Mouse (Mus musculus) hindbrain, embryonic 12.5 days (tissue): ENCODE measurements around the gene Tpcn2. TPM values are rescaled to one million over a fixed set of nuclear protein-coding genes. Genes with fewer than 3 reads are reported as not detected.
A peak's percentile ranks its signal among the peaks of the same experiment; 100 is the strongest.

ENCODE experiments used
- ATAC-seq: fragments of 200-750 bp; cut with Nextera tagmentation; 2 replicates; pipeline ENCODE4 v1.8.0; 2017; ENCODE audit warnings: moderate TSS enrichment; ENCODE audit not compliant: low FRiP score
- H3K27ac ChIP-seq: fragments of 300-500 bp; sonication (generic); 2 replicates; pipeline ENCODE4 v1.5.1; 2016; ENCODE audit warnings: mild to moderate bottlenecking
- H3K27me3 ChIP-seq: fragments of 300-500 bp; sonication (generic); 2 replicates; pipeline ENCODE4 v1.6.1; 2016; ENCODE audit warnings: mild to moderate bottlenecking
- H3K36me3 ChIP-seq: fragments of 300-500 bp; sonication (generic); 2 replicates; pipeline ENCODE4 v1.6.1; 2016; ENCODE audit warnings: mild to moderate bottlenecking
- H3K4me1 ChIP-seq: fragments of 300-500 bp; sonication (generic); 2 replicates; pipeline ENCODE4 v1.6.1; 2016
- H3K4me2 ChIP-seq: fragments of 300-500 bp; sonication (generic); replicated peaks from 2 replicates; pipeline ENCODE4 v1.6.1; 2016; ENCODE audit warnings: mild to moderate bottlenecking
- H3K4me3 ChIP-seq: fragments of 300-500 bp; sonication (generic); 2 replicates; pipeline ENCODE4 v1.5.1; 2016; ENCODE audit warnings: mild to moderate bottlenecking
- H3K9ac ChIP-seq: fragments of 300-500 bp; sonication (generic); 2 replicates; pipeline ENCODE4 v1.6.1; 2016; ENCODE audit warnings: mild to moderate bottlenecking, moderate library complexity
- H3K9me3 ChIP-seq: fragments of 300-500 bp; sonication (generic); replicated peaks from 2 replicates; pipeline ENCODE4 v1.6.1; 2016; ENCODE audit warnings: mild to moderate bottlenecking
- WGBS: fragments of 180-500 bp; shearing (Covaris S2); methylation state at CpG from one replicate; pipeline ENCODE4 v1.1.7; 2016; 5-methylcytosine and 5-hydroxymethylcytosine counted together
- polyA plus RNA-seq: library from polyadenylated mRNA; unstranded; fragments of >200 nt; fragmentation: Nextera tagmentation; extraction: Ambion mirVana; gene quantifications from 2 replicates; pipeline ENCODE4 v1.2.1, GENCODE M21; 2016

Tpcn2 gene
- 6.8 and 7.1 TPM in 2 replicates for polyA plus RNA-seq

DNA sequence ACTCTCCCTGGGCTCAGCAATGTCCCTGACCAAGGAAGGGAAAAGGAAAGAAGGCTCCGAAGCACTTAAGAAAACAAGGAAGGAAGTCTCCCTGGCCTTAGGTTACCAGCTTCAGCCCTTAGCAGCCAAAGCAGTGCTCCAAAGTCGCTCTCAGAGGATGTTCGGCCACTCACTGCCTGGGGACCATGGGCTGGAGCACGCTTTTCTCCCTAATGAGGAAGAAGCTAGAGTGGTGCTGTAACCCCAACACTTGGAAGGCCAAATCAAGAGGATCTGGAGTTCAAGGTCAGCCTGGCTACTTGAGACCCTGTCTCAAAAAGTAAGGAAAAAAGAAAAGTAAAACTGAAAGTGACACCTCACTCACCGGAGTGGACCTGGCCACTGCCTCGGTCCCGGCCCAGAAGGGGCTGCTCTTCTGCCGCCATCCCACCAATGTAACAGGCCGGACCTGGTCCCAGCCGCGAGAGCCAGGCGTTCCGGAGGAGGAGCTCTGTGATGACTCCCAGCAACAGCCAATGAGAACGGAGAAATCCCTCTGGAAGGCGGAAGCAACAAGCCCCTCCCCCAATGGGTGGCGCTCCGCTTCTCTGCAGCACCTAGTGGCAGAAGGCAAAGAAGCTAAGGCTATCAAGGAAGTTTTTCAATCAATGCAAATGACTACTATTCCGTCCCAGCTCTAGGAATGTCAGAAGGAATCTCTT, at the start of gene Tpcn2:
Tpcn2 (minus strand) TSS at position 525 of the 701 bp plus-strand sequence.
- 2% methylated on average over 18 of the region's 18 CpGs for WGBS
- peak; percentile 91 for ATAC-seq

DNA sequence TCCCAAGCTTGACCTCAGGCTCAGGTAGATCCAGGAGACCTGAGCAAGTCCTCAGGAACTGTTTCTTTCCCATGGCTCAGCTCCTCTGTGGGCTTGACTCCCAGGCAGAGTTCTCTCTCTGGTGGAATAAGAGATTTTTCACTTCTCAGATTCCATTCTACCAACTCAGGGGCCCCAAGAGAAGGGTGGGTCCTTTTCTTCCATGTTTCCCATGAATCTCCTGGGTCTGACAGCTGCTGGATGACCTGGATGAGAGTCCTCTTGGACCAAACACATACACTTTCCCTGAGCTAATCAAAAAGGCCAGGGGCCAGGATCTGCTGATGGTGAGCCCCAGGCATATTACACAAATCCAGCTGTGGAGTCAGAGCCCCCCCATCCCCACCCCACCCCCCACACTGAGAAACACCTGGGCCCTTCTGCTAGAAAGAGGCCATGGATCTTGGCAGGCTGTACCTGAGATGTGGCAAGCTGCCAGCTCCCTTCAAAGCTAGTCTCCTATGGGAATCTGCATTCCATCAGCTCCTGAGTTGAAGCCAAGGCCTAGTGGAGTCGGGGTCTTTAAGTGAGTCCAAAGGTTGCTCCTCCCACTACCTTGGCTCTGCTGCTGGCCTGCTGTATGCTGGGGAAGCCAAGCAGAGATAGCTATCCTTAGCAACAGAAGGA, 48.7 kb upstream of the Tpcn2 start:
- H3K9ac ChIP-seq, result no peak overlapping the region
- ATAC-seq, result no peak
- H3K4me3 ChIP-seq, result no peak overlapping the region
- no peaks in the 10 kb centered on the region for H3K4me1 ChIP-seq
- H3K36me3 ChIP-seq, result no peaks in the 10 kb centered on the region
- no peak overlapping the region for H3K27ac ChIP-seq
- no peaks in the 10 kb centered on the region for H3K9me3 ChIP-seq
- no peak overlapping the region for H3K4me2 ChIP-seq
- no peaks in the 10 kb centered on the region for H3K27me3 ChIP-seq
- 70% methylated on average over 1 of the region's 1 CpGs for WGBS

More for the DNA sequence above, at the start of gene Tpcn2:
- H3K4me1 ChIP-seq, result peaks cover 18% of the 10 kb centered on the region
- H3K4me2 ChIP-seq, result peak within 1 kb of the TSS; percentile 58
- no peaks in the 10 kb centered on the region for H3K9me3 ChIP-seq
- H3K9ac ChIP-seq, result peak within 1 kb of the TSS; percentile 44
- peaks cover 14% of the 10 kb centered on the region for H3K36me3 ChIP-seq
- H3K27ac ChIP-seq, result no peak within 1 kb of the TSS
- H3K4me3 ChIP-seq, result peak within 1 kb of the TSS; percentile 43
- H3K27me3 ChIP-seq, result no peaks in the 10 kb centered on the region

DNA sequence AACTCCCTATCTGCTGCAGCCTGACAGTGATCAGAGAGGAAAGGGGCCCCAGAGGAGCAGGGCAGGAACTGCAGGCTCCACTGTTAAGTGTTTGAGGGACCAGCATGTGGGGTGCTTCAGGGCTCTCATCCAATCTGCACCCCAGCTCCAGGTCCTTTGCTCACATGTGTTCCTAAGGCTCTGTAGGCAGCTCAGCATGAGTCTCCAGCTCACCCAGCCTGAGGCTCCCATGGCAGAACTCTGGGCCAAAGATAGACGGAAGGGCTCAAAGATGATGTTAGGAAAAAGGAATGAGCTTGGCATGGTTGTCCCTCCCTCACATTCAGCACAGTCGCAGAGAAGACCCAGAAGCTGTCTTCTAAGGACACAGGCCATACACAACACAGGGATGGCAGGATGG, 46.8 kb upstream of the Tpcn2 start:
- Histone ChIP-seq H3K27ac (no peak overlapping the region), H3K4me3 (no peak overlapping the region), H3K9ac (no peak overlapping the region), H3K4me2 (no peak overlapping the region), H3K27me3 (no peaks in the 10 kb centered on the region), H3K9me3 (no peaks in the 10 kb centered on the region), H3K4me1 (no peaks in the 10 kb centered on the region), H3K36me3 (no peaks in the 10 kb centered on the region)
- WGBS, result 80% methylated on average over 2 of the region's 2 CpGs
- no peak for ATAC-seq

DNA sequence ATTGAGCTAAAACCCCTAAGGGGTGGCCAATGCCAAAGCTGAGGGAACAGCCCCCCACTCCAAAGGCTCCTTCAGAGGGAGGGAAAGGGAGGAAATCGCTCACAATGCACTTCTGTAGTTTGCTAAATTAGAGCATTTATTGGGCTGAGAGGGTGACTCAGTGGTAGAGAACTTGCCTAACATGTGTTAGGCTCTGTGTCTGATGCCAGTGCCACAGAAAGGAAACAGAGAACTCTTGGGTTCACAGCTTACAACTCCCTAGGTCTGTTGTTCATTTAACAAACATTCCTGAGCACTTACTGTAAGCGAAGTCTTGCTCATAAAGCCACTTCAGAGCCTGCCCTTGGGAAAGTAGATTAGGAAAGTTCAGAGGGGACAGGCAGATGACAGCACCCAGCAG, 46.2 kb upstream of the Tpcn2 start:
- 90% methylated on average over 2 of the region's 2 CpGs for WGBS
- Histone ChIP-seq H3K27me3 (no peaks in the 10 kb centered on the region), H3K36me3 (no peaks in the 10 kb centered on the region), H3K4me3 (no peak overlapping the region), H3K4me1 (no peaks in the 10 kb centered on the region), H3K9me3 (no peaks in the 10 kb centered on the region), H3K9ac (no peak overlapping the region), H3K4me2 (no peak overlapping the region), H3K27ac (no peak overlapping the region)
- ATAC-seq, result no peak

DNA sequence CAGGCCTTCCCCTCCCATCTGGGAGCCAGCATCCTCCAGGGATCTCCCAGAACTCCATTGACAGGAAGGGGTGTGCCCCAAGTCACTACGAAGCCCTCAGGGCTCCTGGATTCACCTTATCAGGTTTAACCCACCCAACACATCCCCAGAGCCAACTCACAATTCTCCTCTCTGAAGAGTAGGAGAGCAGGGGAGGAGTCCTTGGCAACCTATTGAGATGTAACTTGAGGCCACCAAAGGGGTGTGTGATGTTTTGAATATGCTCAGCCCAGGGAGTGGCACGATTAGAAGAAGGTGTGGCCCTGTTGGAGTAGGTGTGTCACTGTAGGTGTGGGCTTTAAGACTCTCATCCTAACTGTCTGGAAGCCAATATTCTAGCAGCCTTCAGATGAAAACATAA, 41.9 kb upstream of the Tpcn2 start:
- no peak overlapping the region for H3K27ac ChIP-seq
- H3K9me3 ChIP-seq, result no peaks in the 10 kb centered on the region
- H3K27me3 ChIP-seq, result no peaks in the 10 kb centered on the region
- 60% methylated on average over 2 of the region's 2 CpGs for WGBS
- no peak overlapping the region for H3K9ac ChIP-seq
- no peak overlapping the region for H3K4me2 ChIP-seq
- no peaks in the 10 kb centered on the region for H3K36me3 ChIP-seq
- ATAC-seq, result no peak
- H3K4me3 ChIP-seq, result no peak overlapping the region
- no peaks in the 10 kb centered on the region for H3K4me1 ChIP-seq

DNA sequence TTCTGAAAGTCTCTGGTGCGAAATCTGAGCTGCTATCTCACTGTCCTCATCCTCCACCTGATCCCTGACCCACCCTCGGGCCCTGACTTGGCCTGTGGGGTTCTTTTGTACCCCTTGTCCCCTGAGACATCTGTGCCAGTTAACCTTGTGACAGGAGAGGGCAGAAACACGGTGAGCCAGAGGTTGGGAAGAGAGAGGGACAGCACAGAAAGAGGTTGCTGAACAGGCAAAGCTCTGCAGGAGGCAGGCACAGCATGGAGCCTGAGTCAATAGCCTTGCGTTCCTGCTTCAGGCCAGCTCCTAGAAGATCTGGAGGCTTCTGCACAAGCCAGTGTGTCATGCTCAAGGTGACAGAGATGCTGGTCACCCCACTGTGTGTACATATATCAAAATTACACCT, 39.8 kb upstream of the Tpcn2 start:
- Histone ChIP-seq H3K4me3 (no peak overlapping the region), H3K27me3 (no peaks in the 10 kb centered on the region), H3K27ac (no peak overlapping the region), H3K9ac (no peak overlapping the region), H3K4me2 (no peak overlapping the region), H3K4me1 (no peaks in the 10 kb centered on the region), H3K9me3 (no peaks in the 10 kb centered on the region), H3K36me3 (no peaks in the 10 kb centered on the region)
- ATAC-seq, result no peak
- WGBS, result 24% methylated on average over 4 of the region's 4 CpGs

DNA sequence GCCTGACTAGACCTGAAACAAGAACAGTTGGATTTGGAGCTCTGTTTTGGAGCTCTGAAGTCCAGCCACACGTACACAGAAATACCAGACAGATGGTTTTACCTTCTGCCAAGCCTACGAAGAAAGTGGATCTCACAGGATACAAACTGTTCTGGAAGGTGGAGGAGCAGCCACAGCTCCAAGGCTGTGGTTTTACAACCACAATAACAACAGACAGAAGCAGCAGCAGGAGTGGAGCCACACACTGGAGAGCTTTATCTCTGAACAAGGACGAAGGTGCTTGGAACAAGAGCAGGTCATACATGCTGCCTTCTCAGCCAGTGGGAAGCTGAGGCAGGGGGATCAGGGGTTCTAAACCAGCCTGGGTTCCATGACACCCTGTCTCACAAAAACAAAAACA, 35.7 kb upstream of the Tpcn2 start:
- H3K9me3 ChIP-seq, result no peaks in the 10 kb centered on the region
- H3K4me1 ChIP-seq, result no peaks in the 10 kb centered on the region
- H3K9ac ChIP-seq, result no peak overlapping the region
- H3K27ac ChIP-seq, result no peak overlapping the region
- H3K4me2 ChIP-seq, result no peak overlapping the region
- H3K4me3 ChIP-seq, result no peak overlapping the region
- WGBS, result 78% methylated on average over 3 of the region's 3 CpGs
- H3K36me3 ChIP-seq, result no peaks in the 10 kb centered on the region
- no peak for ATAC-seq
- no peaks in the 10 kb centered on the region for H3K27me3 ChIP-seq

DNA sequence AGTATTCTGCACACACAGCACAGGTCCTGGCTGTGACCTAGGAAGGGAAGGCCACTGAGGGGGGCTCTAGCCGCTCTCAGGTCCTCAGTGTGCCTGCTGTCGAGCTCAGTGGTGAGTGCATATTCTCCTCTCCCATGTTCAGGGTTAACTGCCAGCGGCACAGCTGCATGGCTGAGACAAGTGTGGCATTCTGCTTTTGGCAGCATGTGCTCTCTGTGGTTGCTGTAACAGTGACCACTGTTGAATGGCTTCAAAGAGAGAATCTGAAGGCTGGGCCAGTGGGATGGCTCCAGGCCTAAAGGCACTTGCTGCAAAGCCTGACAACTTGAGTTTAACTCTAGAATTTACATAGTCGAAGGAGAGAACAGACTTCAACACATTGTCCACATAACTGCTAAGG, 33.7 kb upstream of the Tpcn2 start:
- H3K27ac ChIP-seq, result no peak overlapping the region
- 67% methylated on average over 4 of the region's 4 CpGs for WGBS
- H3K36me3 ChIP-seq, result no peaks in the 10 kb centered on the region
- no peak overlapping the region for H3K4me3 ChIP-seq
- ATAC-seq, result no peak
- H3K4me1 ChIP-seq, result no peaks in the 10 kb centered on the region
- no peaks in the 10 kb centered on the region for H3K9me3 ChIP-seq
- no peak overlapping the region for H3K9ac ChIP-seq
- H3K4me2 ChIP-seq, result no peak overlapping the region
- H3K27me3 ChIP-seq, result no peaks in the 10 kb centered on the region

DNA sequence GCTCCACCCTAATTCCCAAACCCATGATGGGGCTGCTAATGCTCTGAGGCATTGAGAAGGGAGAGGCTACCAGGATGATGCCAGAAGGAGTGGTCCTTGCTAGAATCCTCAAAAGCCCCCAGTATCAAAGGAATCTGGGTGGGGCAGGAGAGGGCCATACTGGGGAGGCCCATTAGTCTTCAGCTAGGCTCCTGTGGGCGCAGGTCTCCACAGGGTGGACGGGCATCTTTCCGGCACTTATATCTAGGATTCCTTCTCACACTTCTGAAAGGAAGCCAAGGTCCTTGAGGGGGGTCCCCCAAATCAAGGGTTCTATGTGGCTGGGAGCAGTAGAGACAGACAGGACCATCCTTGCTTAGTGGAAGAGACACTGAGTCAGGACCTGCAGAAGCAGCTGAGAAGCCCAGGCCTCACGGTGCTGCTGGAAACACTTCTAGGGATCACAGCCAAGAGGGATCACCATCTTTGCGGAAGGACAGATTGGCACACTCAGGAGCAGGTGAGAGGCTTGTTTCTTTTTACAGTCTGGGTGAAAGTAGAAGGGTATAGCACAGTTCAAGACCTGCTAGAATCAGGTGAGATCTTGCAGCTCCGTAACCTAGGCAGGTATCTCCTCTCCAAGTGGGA, 31.1 kb upstream of the Tpcn2 start, which contains the start of gene Mrgprd:
Mrgprd (plus strand) TSS at position 51 of the 627 bp plus-strand sequence.
- ATAC-seq, result no peak
- Histone ChIP-seq H3K9me3 (no peaks in the 10 kb centered on the region), H3K4me3 (no peak within 1 kb of the TSS), H3K36me3 (no peaks in the 10 kb centered on the region), H3K27ac (no peak within 1 kb of the TSS), H3K27me3 (no peaks in the 10 kb centered on the region), H3K9ac (no peak within 1 kb of the TSS), H3K4me2 (no peak within 1 kb of the TSS), H3K4me1 (no peaks in the 10 kb centered on the region)
- whole genome bisulfite sequencing, result 96% methylated on average over 6 of the region's 6 CpGs

DNA sequence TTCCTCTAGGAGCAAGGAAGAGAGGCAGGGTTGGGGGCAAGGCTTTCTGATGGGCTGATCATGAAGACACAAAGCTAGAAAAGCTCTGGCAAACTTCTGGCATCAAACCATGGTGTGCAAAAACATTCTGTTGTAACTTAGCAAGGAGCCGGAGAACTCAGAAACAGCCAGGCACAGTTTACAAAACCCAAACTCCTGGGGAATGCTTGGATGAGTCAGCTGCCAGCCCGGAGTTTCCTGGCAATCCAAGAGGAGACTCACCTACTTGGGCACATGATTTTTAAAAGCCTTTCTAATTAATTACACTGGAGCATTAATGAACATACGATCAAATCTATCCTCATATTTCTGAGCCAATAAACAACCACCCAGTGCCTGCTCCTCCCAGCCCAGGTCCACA, 28.3 kb upstream of the Tpcn2 start:
- H3K27ac ChIP-seq, result no peak overlapping the region
- no peaks in the 10 kb centered on the region for H3K4me1 ChIP-seq
- no peaks in the 10 kb centered on the region for H3K27me3 ChIP-seq
- 89% methylated on average over 3 of the region's 3 CpGs for WGBS
- H3K4me2 ChIP-seq, result no peak overlapping the region
- no peak for ATAC-seq
- no peaks in the 10 kb centered on the region for H3K9me3 ChIP-seq
- no peak overlapping the region for H3K4me3 ChIP-seq
- no peak overlapping the region for H3K9ac ChIP-seq
- no peaks in the 10 kb centered on the region for H3K36me3 ChIP-seq

DNA sequence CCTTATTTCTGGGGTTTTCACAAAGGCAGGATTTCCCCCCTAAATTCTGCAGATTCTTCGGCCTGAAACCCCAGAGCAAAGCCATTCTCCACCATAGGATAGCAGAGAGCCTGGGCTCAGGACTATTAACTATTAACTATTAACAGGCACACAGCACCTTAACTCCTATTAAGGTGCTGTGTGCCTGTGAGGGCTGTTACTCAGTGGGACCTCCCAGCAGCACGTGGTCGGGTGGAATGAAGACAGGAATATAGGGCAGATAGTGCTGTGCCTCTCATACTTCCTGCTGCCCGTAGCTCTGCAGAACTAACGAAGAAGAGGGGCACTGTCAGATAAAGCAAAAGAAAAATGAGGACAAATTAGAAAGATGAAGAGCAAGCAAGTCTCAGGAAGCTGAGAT, 26.7 kb upstream of the Tpcn2 start:
- no peaks in the 10 kb centered on the region for H3K36me3 ChIP-seq
- H3K4me2 ChIP-seq, result no peak overlapping the region
- H3K27ac ChIP-seq, result no peak overlapping the region
- no peaks in the 10 kb centered on the region for H3K4me1 ChIP-seq
- 80% methylated on average over 5 of the region's 5 CpGs for WGBS
- no peak for ATAC-seq
- no peaks in the 10 kb centered on the region for H3K27me3 ChIP-seq
- H3K9me3 ChIP-seq, result no peaks in the 10 kb centered on the region
- H3K9ac ChIP-seq, result no peak overlapping the region
- no peak overlapping the region for H3K4me3 ChIP-seq

DNA sequence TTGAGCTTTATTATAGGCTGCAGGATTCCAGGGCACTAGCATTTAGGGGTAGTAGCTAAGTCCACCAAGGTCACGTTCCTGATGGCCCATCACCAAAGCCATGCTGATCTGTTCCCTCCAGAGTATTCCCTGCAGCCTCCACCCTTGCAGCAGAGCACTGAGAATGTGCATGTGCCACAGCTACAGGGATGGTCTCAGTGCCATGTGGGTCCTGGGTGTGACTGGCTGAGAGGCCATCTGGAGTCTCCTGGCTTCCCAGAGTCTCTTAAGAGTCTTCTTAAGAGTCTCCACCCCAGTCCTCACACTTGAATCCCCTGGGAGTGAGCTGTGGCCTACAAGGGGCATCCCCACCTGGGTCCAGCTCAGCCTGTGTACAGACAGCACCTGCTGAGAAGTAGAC, 26.1 kb upstream of the Tpcn2 start:
- no peak overlapping the region for H3K27ac ChIP-seq
- 77% methylated on average over 1 of the region's 1 CpGs for WGBS
- H3K9me3 ChIP-seq, result no peaks in the 10 kb centered on the region
- ATAC-seq, result no peak
- H3K27me3 ChIP-seq, result no peaks in the 10 kb centered on the region
- no peak overlapping the region for H3K4me3 ChIP-seq
- H3K4me2 ChIP-seq, result no peak overlapping the region
- no peaks in the 10 kb centered on the region for H3K36me3 ChIP-seq
- H3K9ac ChIP-seq, result no peak overlapping the region
- no peaks in the 10 kb centered on the region for H3K4me1 ChIP-seq
